Mouse (Mus musculus) stomach, embryonic 16.5 days (tissue): ENCODE measurements at regions not wholly inside any gene's neighbourhood (a gene's known extent, or its start where the extent isn't known, plus 50 kb on each side); places are given as distances from the start of the nearest gene placed in this dataset.
"Not testable (repeated sequence)": the region's sequence is repeated elsewhere in the genome, so short reads cannot be mapped to it uniquely, and the experiment has no call there.

Experiments used
- ATAC-seq: fragments of 200-750 bp; cut with Nextera tagmentation; 2 replicates; pipeline ENCODE4 v1.8.0; 2017; ENCODE audit warnings: moderate number of reproducible peaks, moderate TSS enrichment; ENCODE audit not compliant: insufficient read depth, low FRiP score
- H3K27ac ChIP-seq: fragments of 300-500 bp; sonication (generic); 2 replicates; pipeline ENCODE4 v1.5.1; 2014; ENCODE audit warnings: low read length
- H3K27me3 ChIP-seq: fragments of 300-500 bp; sonication (generic); 2 replicates; pipeline ENCODE4 v1.6.1; 2014; ENCODE audit warnings: low read length, control low read depth, mixed read lengths; ENCODE audit not compliant: control insufficient read depth, insufficient read depth
- H3K36me3 ChIP-seq: fragments of 300-500 bp; sonication (generic); 2 replicates; pipeline ENCODE4 v1.6.1; 2014; ENCODE audit warnings: low read length; ENCODE audit not compliant: control insufficient read depth, insufficient read depth
- H3K4me1 ChIP-seq: fragments of 300-500 bp; sonication (generic); 2 replicates; pipeline ENCODE4 v1.6.1; 2014; ENCODE audit warnings: low read length, control low read depth, mixed read lengths; ENCODE audit not compliant: control insufficient read depth, insufficient read depth
- H3K4me2 ChIP-seq: fragments of 300-500 bp; sonication (generic); 2 replicates; pipeline ENCODE4 v1.6.1; 2014; ENCODE audit warnings: low read depth, low read length, mixed read lengths
- H3K4me3 ChIP-seq: fragments of 300-500 bp; sonication (generic); replicated peaks from 2 replicates; pipeline ENCODE4 v1.5.1; 2014; ENCODE audit warnings: mild to moderate bottlenecking, low read length
- H3K9ac ChIP-seq: fragments of 300-500 bp; sonication (generic); 2 replicates; pipeline ENCODE4 v1.6.1; 2014; ENCODE audit warnings: low read length
- H3K9me3 ChIP-seq: fragments of 300-500 bp; sonication (generic); replicated peaks from 2 replicates; pipeline ENCODE4 v1.6.1; 2016; ENCODE audit warnings: low read length, control low read depth; ENCODE audit not compliant: control insufficient read depth
- WGBS: fragments of 180-500 bp; shearing (Covaris S2); extraction: QIAGEN DNeasy Blood & Tissue Kit; methylation state at CpG from one replicate; pipeline ENCODE4 v1.1.7; 2014; 5-methylcytosine and 5-hydroxymethylcytosine counted together

- no peaks in the 10 kb centered on the region for H3K36me3 ChIP-seq
- no peaks in the 10 kb centered on the region for H3K4me1 ChIP-seq
- no peak overlapping the region for H3K27ac ChIP-seq
- ATAC-seq, result no peak
- H3K4me2 ChIP-seq, result no peak overlapping the region
- no peak overlapping the region for H3K9ac ChIP-seq
- no peaks in the 10 kb centered on the region for H3K9me3 ChIP-seq
- H3K27me3 ChIP-seq, result no peaks in the 10 kb centered on the region
- WGBS, result 83% methylated on average over 4 of the region's 4 CpGs
- no peak overlapping the region for H3K4me3 ChIP-seq
Observed at GRCm38 (mm10) chr1:176534417-176534816, 259.3 kb upstream of the Pld5 start.

DNA sequence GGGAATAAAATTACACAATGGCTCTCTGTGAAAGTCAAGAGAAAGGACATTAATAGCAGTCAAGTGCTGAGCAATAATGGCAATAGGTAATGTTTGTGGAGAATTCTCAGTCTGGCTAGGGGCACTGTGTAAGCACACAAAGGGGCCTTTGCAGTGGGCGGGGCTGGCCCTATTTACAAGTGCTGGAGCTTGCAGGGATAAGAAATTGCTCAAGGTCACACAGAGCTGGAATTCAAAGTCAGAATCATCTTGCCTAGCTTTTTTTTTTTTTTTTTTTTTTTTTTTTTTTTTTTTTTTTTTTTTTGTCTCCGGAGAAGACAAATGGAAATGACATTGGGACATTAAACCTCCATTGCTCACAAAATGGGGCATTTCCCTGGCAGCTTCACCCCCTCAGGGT, 253.9 kb upstream of the Pld5 start:
- H3K27ac ChIP-seq, result no peak overlapping the region
- no peak overlapping the region for H3K9ac ChIP-seq
- 61% methylated on average over 2 of the region's 2 CpGs for WGBS
- H3K4me2 ChIP-seq, result no peak overlapping the region
- no peaks in the 10 kb centered on the region for H3K36me3 ChIP-seq
- H3K4me1 ChIP-seq, result no peaks in the 10 kb centered on the region
- no peaks in the 10 kb centered on the region for H3K9me3 ChIP-seq
- H3K27me3 ChIP-seq, result no peaks in the 10 kb centered on the region
- no peak for ATAC-seq
- H3K4me3 ChIP-seq, result no peak overlapping the region

DNA sequence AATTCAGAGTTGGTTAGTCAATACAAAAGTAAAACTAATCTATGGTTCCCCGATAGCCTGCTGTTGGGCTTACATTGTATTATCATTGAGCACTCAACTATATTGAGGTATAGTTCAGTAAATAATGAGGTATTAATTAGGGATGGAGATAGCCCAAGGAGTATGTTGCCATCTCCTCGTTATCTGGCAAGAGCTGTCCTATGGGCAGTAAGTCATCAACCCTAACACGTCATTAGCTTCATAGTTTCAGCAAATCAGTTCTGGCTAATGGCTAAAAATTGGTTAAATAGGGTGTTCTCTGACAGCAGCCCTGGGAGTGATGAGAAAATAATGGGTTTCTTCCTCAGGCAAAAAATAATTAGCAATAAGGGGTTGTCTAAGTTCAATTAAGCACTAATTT, 236.4 kb upstream of the Pld5 start:
- 74% methylated on average over 3 of the region's 3 CpGs for WGBS
- H3K9ac ChIP-seq, result no peak overlapping the region
- H3K27me3 ChIP-seq, result no peaks in the 10 kb centered on the region
- no peaks in the 10 kb centered on the region for H3K4me1 ChIP-seq
- H3K4me2 ChIP-seq, result no peak overlapping the region
- no peak overlapping the region for H3K4me3 ChIP-seq
- no peak for ATAC-seq
- H3K36me3 ChIP-seq, result no peaks in the 10 kb centered on the region
- no peaks in the 10 kb centered on the region for H3K9me3 ChIP-seq
- no peak overlapping the region for H3K27ac ChIP-seq

GRCm38 (mm10) chr1:176505441-176505840, 230.3 kb upstream of the Pld5 start:
- no peak overlapping the region for H3K4me3 ChIP-seq
- H3K36me3 ChIP-seq, result no peaks in the 10 kb centered on the region
- H3K27ac ChIP-seq, result no peak overlapping the region
- H3K9me3 ChIP-seq, result no peaks in the 10 kb centered on the region
- no peak for ATAC-seq
- 64% methylated on average over 3 of the region's 3 CpGs for WGBS
- H3K4me1 ChIP-seq, result no peaks in the 10 kb centered on the region
- no peak overlapping the region for H3K4me2 ChIP-seq
- no peak overlapping the region for H3K9ac ChIP-seq
- H3K27me3 ChIP-seq, result no peaks in the 10 kb centered on the region

DNA sequence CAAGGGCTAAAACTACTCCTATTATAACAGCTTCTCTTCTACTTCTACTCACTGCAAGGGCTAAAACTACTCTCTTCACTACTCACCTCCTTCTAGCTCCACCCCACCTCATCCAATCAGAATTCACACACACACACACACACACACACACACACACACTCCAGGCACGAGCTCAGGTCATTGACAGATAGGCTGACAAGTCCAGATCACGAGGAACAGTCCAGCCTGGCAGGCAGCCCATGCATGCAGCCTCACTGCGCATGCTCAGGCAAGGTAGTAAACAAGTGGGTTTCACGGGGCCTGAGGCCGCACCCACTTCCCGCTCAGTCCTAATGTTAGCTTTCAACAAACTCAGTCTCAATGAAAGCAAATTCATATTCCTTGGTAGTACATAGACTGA, 229.6 kb upstream of the Pld5 start:
- H3K27ac ChIP-seq, H3K4me3 ChIP-seq, H3K36me3 ChIP-seq, H3K9ac ChIP-seq, H3K27me3 ChIP-seq, H3K4me2 ChIP-seq, H3K4me1 ChIP-seq, H3K9me3 ChIP-seq: not testable (repeated sequence)
- ATAC-seq, result peak; percentile 17; the same call in 1 of the 2 replicates
- 47% methylated on average over 6 of the region's 6 CpGs for WGBS

- WGBS, result 79% methylated on average over 6 of the region's 6 CpGs
- ATAC-seq, result no peak
- Histone ChIP-seq H3K27ac (no peak overlapping the region), H3K4me3 (no peak overlapping the region), H3K9me3 (no peaks in the 10 kb centered on the region), H3K9ac (no peak overlapping the region), H3K4me2 (no peak overlapping the region), H3K36me3 (no peaks in the 10 kb centered on the region), H3K27me3 (no peaks in the 10 kb centered on the region), H3K4me1 (no peaks in the 10 kb centered on the region)
Observed at GRCm38 (mm10) chr1:176499010-176499650, 224.0 kb upstream of the Pld5 start.

GRCm38 (mm10) chr1:176468560-176468959, 193.4 kb upstream of the Pld5 start:
- Histone ChIP-seq H3K27ac (no peak overlapping the region), H3K9me3 (no peaks in the 10 kb centered on the region), H3K4me1 (no peaks in the 10 kb centered on the region), H3K27me3 (no peaks in the 10 kb centered on the region), H3K4me2 (no peak overlapping the region), H3K36me3 (no peaks in the 10 kb centered on the region), H3K4me3 (no peak overlapping the region), H3K9ac (no peak overlapping the region)
- no peak for ATAC-seq
- WGBS, result 73% methylated on average over 1 of the region's 1 CpGs

- Histone ChIP-seq H3K27ac (no peak overlapping the region), H3K4me2 (no peak overlapping the region), H3K27me3 (no peaks in the 10 kb centered on the region), H3K9ac (no peak overlapping the region), H3K9me3 (no peaks in the 10 kb centered on the region), H3K36me3 (no peaks in the 10 kb centered on the region), H3K4me1 (no peaks in the 10 kb centered on the region), H3K4me3 (no peak overlapping the region)
- WGBS, result 68% methylated on average over 5 of the region's 5 CpGs
- ATAC-seq, result no peak
Observed at GRCm38 (mm10) chr1:176462125-176462524, 187.0 kb upstream of the Pld5 start.

- no peaks in the 10 kb centered on the region for H3K36me3 ChIP-seq
- H3K4me2 ChIP-seq, result no peak overlapping the region
- H3K27me3 ChIP-seq, result no peaks in the 10 kb centered on the region
- ATAC-seq, result no peak
- H3K9ac ChIP-seq, result no peak overlapping the region
- no peaks in the 10 kb centered on the region for H3K9me3 ChIP-seq
- WGBS, result 75% methylated on average over 4 of the region's 4 CpGs
- no peak overlapping the region for H3K27ac ChIP-seq
- H3K4me1 ChIP-seq, result no peaks in the 10 kb centered on the region
- no peak overlapping the region for H3K4me3 ChIP-seq
Observed at GRCm38 (mm10) chr1:176446735-176447134, 171.6 kb upstream of the Pld5 start.

DNA sequence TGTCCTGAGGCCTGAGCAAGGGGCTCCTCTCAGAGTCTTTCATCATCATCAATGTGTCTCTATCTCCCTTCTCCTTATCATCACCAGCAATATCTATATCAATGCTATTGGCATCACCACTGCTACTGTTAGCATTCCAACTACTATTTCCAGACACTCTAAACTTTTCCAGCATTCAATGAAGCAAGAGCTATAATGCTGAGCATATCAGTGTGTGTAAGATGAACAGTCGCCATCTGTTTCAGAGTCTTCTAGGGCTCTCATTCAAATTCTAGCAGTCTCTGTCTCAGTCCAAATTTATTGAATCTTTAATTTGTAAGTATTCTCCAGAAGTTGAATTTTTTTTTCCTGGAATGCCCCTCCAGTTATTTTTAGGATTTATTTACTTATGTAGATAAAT, 168.6 kb upstream of the Pld5 start:
- H3K36me3 ChIP-seq, result no peaks in the 10 kb centered on the region
- no peak overlapping the region for H3K4me2 ChIP-seq
- no peak overlapping the region for H3K27ac ChIP-seq
- 95% methylated on average over 1 of the region's 1 CpGs for WGBS
- no peak overlapping the region for H3K4me3 ChIP-seq
- ATAC-seq, result no peak
- no peaks in the 10 kb centered on the region for H3K9me3 ChIP-seq
- no peak overlapping the region for H3K9ac ChIP-seq
- no peaks in the 10 kb centered on the region for H3K27me3 ChIP-seq
- H3K4me1 ChIP-seq, result no peaks in the 10 kb centered on the region
